Mouse (Mus musculus) CH12.LX (cell line): ENCODE measurements around the gene Foxk1. TPM values are rescaled to one million over a fixed set of nuclear protein-coding genes. Genes with fewer than 3 reads are reported as not detected.

Experiments used
- DNase-seq: peaks from one replicate; pipeline ENCODE4 v3.0.0-alpha.2; 2013; ENCODE audit errors: extremely low read depth
- H3K27ac ChIP-seq: 2 replicates; pipeline ENCODE4 v1.5.1; 2012; ENCODE audit warnings: low read depth, mild to moderate bottlenecking, control low read depth, moderate library complexity; ENCODE audit not compliant: insufficient read depth
- H3K27me3 ChIP-seq: replicated peaks from 2 replicates; pipeline ENCODE3; 2012; ENCODE audit warnings: inconsistent platforms
- H3K36me3 ChIP-seq, 2 experiments: replicated peaks in 1 of 2; 2 replicates each; pipeline versions ENCODE3 to v1.6.1; 2012; ENCODE audit warnings: inconsistent platforms in 1 of 2, low read length in 1 of 2, mild to moderate bottlenecking in 1 of 2, mixed read lengths in 1 of 2, moderate library complexity in 1 of 2; ENCODE audit not compliant: control insufficient read depth in 1 of 2, insufficient read depth in 1 of 2
- H3K4me1 ChIP-seq, 2 experiments: 2 replicates each; pipeline ENCODE4 v1.6.1; 2012; ENCODE audit warnings: inconsistent platforms in 1 of 2, moderate library complexity in 1 of 2; ENCODE audit not compliant: insufficient read depth in 2 of 2, control insufficient read depth in 1 of 2
- H3K4me2 ChIP-seq: 2 replicates; pipeline ENCODE4 v1.6.1; 2012; ENCODE audit warnings: low read depth, mild to moderate bottlenecking, control low read depth; ENCODE audit not compliant: poor library complexity, insufficient read depth, severe bottlenecking
- H3K4me3 ChIP-seq, 3 experiments: fragments of 150-350 bp in 1 of 3; sonication (generic) in 1 of 3; replicated peaks in 1 of 3; 2 replicates each; pipeline versions ENCODE3 to v1.5.1; 2011 to 2012; ENCODE audit warnings: low read depth in 2 of 3, low read length in 2 of 3, mild to moderate bottlenecking in 2 of 3, moderate library complexity in 2 of 3, control low read depth in 1 of 3, improper control_type of control experiment in 1 of 3, inconsistent platforms in 1 of 3, mixed read lengths in 1 of 3; ENCODE audit not compliant: poor library complexity in 1 of 3
- H3K79me2 ChIP-seq: replicated peaks from 2 replicates; pipeline ENCODE4 v1.6.1; 2012; ENCODE audit warnings: mild to moderate bottlenecking, moderate library complexity; ENCODE audit not compliant: control insufficient read depth, poor library complexity, insufficient read depth, severe bottlenecking; ENCODE audit errors: extremely low read depth
- H3K9ac ChIP-seq: 2 replicates; pipeline ENCODE4 v1.6.1; 2012; ENCODE audit warnings: low read depth, mild to moderate bottlenecking, control low read depth, moderate library complexity; ENCODE audit not compliant: insufficient read depth
- H3K9me3 ChIP-seq: replicated peaks from 2 replicates; pipeline ENCODE3; 2012; ENCODE audit warnings: low read length, inconsistent platforms, mixed read lengths
- CHD1 ChIP-seq: IDR thresholded peaks from 2 replicates; pipeline ENCODE4 v1.6.1; 2012; ENCODE audit warnings: low read depth, low read length, improper control_type of control experiment, inconsistent platforms
- CTCF ChIP-seq, 2 experiments: IDR thresholded peaks in 1 of 2; conservative IDR thresholded peaks in 1 of 2; 2 replicates each; pipeline ENCODE4 v1.5.1; 2011 to 2012; ENCODE audit warnings: low read depth in 2 of 2, low read length in 2 of 2, improper control_type of control experiment in 1 of 2, inconsistent platforms in 1 of 2, mild to moderate bottlenecking in 1 of 2, moderate library complexity in 1 of 2
- ETS1 ChIP-seq: conservative IDR thresholded peaks from 2 replicates; pipeline ENCODE4 v1.6.1; 2012; ENCODE audit warnings: low read depth, mild to moderate bottlenecking, inconsistent platforms, low read length, improper control_type of control experiment, moderate library complexity
- JUN ChIP-seq: IDR thresholded peaks from 2 replicates; pipeline ENCODE4 v1.6.1; 2011; ENCODE audit warnings: low read depth, mild to moderate bottlenecking, low read length, improper control_type of control experiment, moderate library complexity; ENCODE audit not compliant: insufficient read depth
- JUND ChIP-seq: conservative IDR thresholded peaks from 2 replicates; pipeline ENCODE4 v1.6.1; 2011; ENCODE audit warnings: low read depth, low read length, improper control_type of control experiment
- MEF2A ChIP-seq: IDR thresholded peaks from 2 replicates; pipeline ENCODE4 v1.6.1; 2014; ENCODE audit warnings: low read depth, mild to moderate bottlenecking, inconsistent platforms, low read length, improper control_type of control experiment, borderline replicate concordance
- MYC ChIP-seq: IDR thresholded peaks from 2 replicates; pipeline ENCODE4 v1.6.1; 2011; ENCODE audit warnings: low read depth, mild to moderate bottlenecking, improper control_type of control experiment, low read length
- NELFE ChIP-seq: IDR thresholded peaks from 2 replicates; pipeline ENCODE4 v1.6.1; 2011; ENCODE audit warnings: low read depth, low read length, improper control_type of control experiment
- PAX5 ChIP-seq: IDR thresholded peaks from 2 replicates; pipeline ENCODE4 v1.6.1; 2012; ENCODE audit warnings: low read length, inconsistent platforms, mixed read lengths
- POLR2AphosphoS2 ChIP-seq: IDR thresholded peaks from 2 replicates; pipeline ENCODE4 v1.6.1; 2011; ENCODE audit warnings: low read depth, low read length, improper control_type of control experiment
- RAD21 ChIP-seq: IDR thresholded peaks from 2 replicates; pipeline ENCODE4 v1.6.1; 2011; ENCODE audit warnings: low read depth, mild to moderate bottlenecking, low read length, improper control_type of control experiment, moderate library complexity
- RCOR1 ChIP-seq: conservative IDR thresholded peaks from 2 replicates; pipeline ENCODE4 v1.6.1; 2012; ENCODE audit warnings: low read depth, mild to moderate bottlenecking, inconsistent platforms, low read length, improper control_type of control experiment
- TBP ChIP-seq: conservative IDR thresholded peaks from 2 replicates; pipeline ENCODE4 v1.6.1; 2011; ENCODE audit warnings: low read depth, low read length, improper control_type of control experiment
- TCF12 ChIP-seq: IDR thresholded peaks from 2 replicates; pipeline ENCODE4 v1.6.1; 2014; ENCODE audit warnings: low read depth, mild to moderate bottlenecking, inconsistent platforms, low read length, improper control_type of control experiment
- USF2 ChIP-seq: conservative IDR thresholded peaks from 2 replicates; pipeline ENCODE4 v1.6.1; 2011; ENCODE audit warnings: low read depth, low read length, improper control_type of control experiment
- ZC3H11A ChIP-seq: IDR thresholded peaks from 2 replicates; pipeline ENCODE4 v1.6.1; 2012; ENCODE audit warnings: low read depth, mild to moderate bottlenecking, inconsistent platforms, low read length, improper control_type of control experiment
- ZNF384 ChIP-seq: IDR thresholded peaks from 2 replicates; pipeline ENCODE4 v1.6.1; 2012; ENCODE audit warnings: low read depth, low read length, improper control_type of control experiment, inconsistent platforms
- dilution Hi-C: fragments of 300-500 bp; cut with MboI; formaldehyde crosslinking; loops from 2 replicates; pipeline ENCODE4 v1.14.3; 2020; ENCODE audit warnings: low sequenced_read_pairs; ENCODE audit not compliant: extremely low pct_unique_long_range_greater_than_20kb, extremely low pct_ligation_motif_present
- in situ Hi-C: fragments of 300-500 bp; cut with MboI; formaldehyde crosslinking; loops from 3 replicates; pipeline ENCODE4 v1.14.3; 2019; ENCODE audit warnings: low sequenced_read_pairs, low pct_ligation_motif_present, low pct_unique_long_range_greater_than_20kb, mixed read lengths
- polyA plus RNA-seq: library from polyadenylated mRNA; unstranded; fragments of >175 nt; gene quantifications from 2 replicates; pipeline ENCODE4 v1.2.1, GENCODE M21; 2012; ENCODE audit warnings: low read depth; ENCODE audit not compliant: insufficient read length
- total RNA-seq, 2 experiments: library from RNA; depleted of rRNA; stranded (reverse); fragments of 300-350 nt in 1 of 2; fragments of >200 nt in 1 of 2; gene quantifications; 2 replicates each; pipeline ENCODE4 v1.2.3; 2012 to 2014

Gene Foxk1
- total and polyA plus RNA-seq, 3 experiments, result 5.3 to 23.4 (median 11.3) TPM

GRCm38 (mm10) chr5:142352336-142352892 lies 48.9 kb upstream of the Foxk1 start:
- DNase-seq, result no peak

DNA sequence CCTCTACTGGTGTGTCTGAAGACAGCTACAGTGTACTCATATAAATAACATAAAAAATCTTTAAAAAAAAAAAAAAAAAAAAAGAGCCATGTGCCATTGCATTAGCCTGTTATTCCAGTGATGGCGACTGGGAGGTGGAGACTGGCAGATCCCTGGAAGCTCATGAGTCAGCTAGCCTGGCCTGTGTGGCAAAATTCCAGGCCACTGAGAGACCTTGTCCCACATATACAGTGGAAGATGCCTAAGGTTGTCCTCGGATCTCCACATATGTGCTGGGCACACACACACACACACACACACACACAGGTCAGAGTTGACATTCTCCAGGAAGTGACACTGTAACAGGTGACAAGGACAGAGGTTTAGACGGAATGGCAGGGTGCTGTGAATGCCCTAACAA lies 46.2 kb upstream of the Foxk1 start:
- H3K36me3 ChIP-seq, result no peaks in the 10 kb centered on the region
- no peak overlapping the region for H3K9ac ChIP-seq
- H3K27ac ChIP-seq, result no peak overlapping the region
- in situ Hi-C loops, result no loop called here
- H3K4me2 ChIP-seq, result no peak overlapping the region
- no peak overlapping the region for H3K4me3 ChIP-seq
- no peak for DNase-seq
- H3K9me3 ChIP-seq, result peaks cover 2% of the 10 kb centered on the region
- H3K4me1 ChIP-seq, result peaks cover 0 to 4% of the 10 kb centered on the region in 2 experiments; a peak in 1 of 4 replicates
- no peaks in the 10 kb centered on the region for H3K79me2 ChIP-seq
- TF ChIP-seq JUND (no peak), RCOR1 (no peak), JUN (no peak)
- no peaks in the 10 kb centered on the region for H3K27me3 ChIP-seq
- dilution Hi-C loops, result no loop called here

More at GRCm38 (mm10) chr5:142352336-142352892, 48.9 kb upstream of the Foxk1 start:
- H3K79me2 ChIP-seq, result no peaks in the 10 kb centered on the region
- H3K27ac ChIP-seq, result no peak overlapping the region
- H3K9me3 ChIP-seq, result peaks cover 13% of the 10 kb centered on the region
- peaks cover 15% of the 10 kb centered on the region for H3K27me3 ChIP-seq
- in situ Hi-C loops, result no loop called here
- no peak overlapping the region for H3K4me3 ChIP-seq
- H3K4me2 ChIP-seq, result no peak overlapping the region
- dilution Hi-C loops, result no loop called here
- H3K36me3 ChIP-seq, result no peaks in the 10 kb centered on the region
- H3K4me1 ChIP-seq, result peaks cover 0 to 4% of the 10 kb centered on the region in 2 experiments; a peak in 1 of 4 replicates
- no peak overlapping the region for H3K9ac ChIP-seq
- no peak for TF ChIP-seq ETS1
- no peak for TF ChIP-seq ZNF384
- TF ChIP-seq MYC, result no peak
- no peak for TF ChIP-seq TBP
- TF ChIP-seq RAD21, result no peak
- TF ChIP-seq JUND, result no peak
- TF ChIP-seq NELFE, result no peak
- TF ChIP-seq TCF12, result no peak
- no peak for TF ChIP-seq USF2
- TF ChIP-seq CHD1, result no peak
- no peak for TF ChIP-seq PAX5
- TF ChIP-seq MEF2A, result no peak
- TF ChIP-seq CTCF (conservative IDR thresholded peaks at IDR 0.05 in 1 of 2, IDR thresholded peaks at IDR 0.05 in 1 of 2; ENCODE audit: low read depth in 2 of 2, low read length in 2 of 2), result no peak
- TF ChIP-seq POLR2AphosphoS2, result no peak
- no peak for TF ChIP-seq ZC3H11A
